8 mouse cellular contexts compared by ENCODE assay signal in genomic region chr6:125098513-125098912, GRCm38 (mm10). TPM values are rescaled to one million over a fixed set of nuclear protein-coding genes. Genes with fewer than 3 reads are reported as not detected.
DNase-seq lines count a peak whose midpoint lies in the region; ATAC-seq lines count a peak whose summit lies in the region.

No protein-coding gene starts in this region.

- no peak for DNase-seq in kidney, adult 18-20 months
- peak; percentile 45 for DNase-seq in cerebellum, adult 8-10 months
- no peak for DNase-seq in hindbrain, embryonic 10.5 days (ENCODE audit: low spot score)
- DNase-seq in layer of hippocampus, postnatal 25 days (ENCODE audit: extremely low spot score in 1 of 2, low spot score in 1 of 2), result no peak
- DNase-seq in gastrocnemius, adult 18-20 months (ENCODE audit: low spot score), result no peak
- DNase-seq in kidney, postnatal 4 days, result no peak

- H3K9ac ChIP-seq in kidney, embryonic 15.5 days, result peak overlapping the region; percentile 85; the same call in 1 of the 2 replicates
- peak overlapping the region; percentile 96 for H3K9ac ChIP-seq in midbrain, embryonic 13.5 days (replicated peaks)

- H3K4me3 ChIP-seq in kidney, embryonic 15.5 days (replicated peaks), result peak overlapping the region; percentile 97
- H3K4me3 ChIP-seq in hindbrain, embryonic 10.5 days, result peak overlapping the region; percentile 100
- H3K4me3 ChIP-seq in midbrain, embryonic 13.5 days (replicated peaks), result peak overlapping the region; percentile 98

- peaks cover 56% of the 10 kb centered on the region for H3K36me3 ChIP-seq in kidney, embryonic 15.5 days
- H3K36me3 ChIP-seq in hindbrain, embryonic 10.5 days, result peaks cover 63% of the 10 kb centered on the region
- peaks cover 51% of the 10 kb centered on the region for H3K36me3 ChIP-seq in midbrain, embryonic 13.5 days

- 0 out of 2 replicates have a peak overlapping the region, but pooled peaks have one; percentile 70 for H3K27ac ChIP-seq in kidney, embryonic 15.5 days
- H3K27ac ChIP-seq in hindbrain, embryonic 10.5 days, result peak overlapping the region; percentile 98
- H3K27ac ChIP-seq in midbrain, embryonic 13.5 days, result peak overlapping the region; percentile 25; the same call in 1 of the 2 replicates

- no peaks in the 10 kb centered on the region for H3K9me3 ChIP-seq in kidney, embryonic 15.5 days (replicated peaks)
- no peaks in the 10 kb centered on the region for H3K9me3 ChIP-seq in hindbrain, embryonic 10.5 days
- H3K9me3 ChIP-seq in midbrain, embryonic 13.5 days, result no peaks in the 10 kb centered on the region

- no peaks in the 10 kb centered on the region for H3K27me3 ChIP-seq in kidney, embryonic 15.5 days
- no peaks in the 10 kb centered on the region for H3K27me3 ChIP-seq in hindbrain, embryonic 10.5 days (ENCODE audit: insufficient read depth, poor library complexity, severe bottlenecking)
- no peaks in the 10 kb centered on the region for H3K27me3 ChIP-seq in midbrain, embryonic 13.5 days

- no peak for ATAC-seq in kidney, embryonic 15.5 days (replicated peaks; ENCODE audit: low FRiP score)
- ATAC-seq in midbrain, embryonic 13.5 days, result no peak

- H3K4me1 ChIP-seq in kidney, embryonic 15.5 days, result peaks cover 54% of the 10 kb centered on the region
- H3K4me1 ChIP-seq in hindbrain, embryonic 10.5 days (replicated peaks), result peaks cover 63% of the 10 kb centered on the region
- peaks cover 40% of the 10 kb centered on the region for H3K4me1 ChIP-seq in midbrain, embryonic 13.5 days (replicated peaks)

- WGBS in kidney, embryonic 15.5 days, result 40% methylated on average over 3 of the region's 3 CpGs
- WGBS in hindbrain, embryonic 10.5 days, result 62% methylated on average over 3 of the region's 3 CpGs
- 52% methylated on average over 3 of the region's 3 CpGs for WGBS in midbrain, embryonic 13.5 days

- H3K4me2 ChIP-seq in kidney, embryonic 15.5 days, result peak overlapping the region; percentile 87
- peak overlapping the region; percentile 94 for H3K4me2 ChIP-seq in midbrain, embryonic 13.5 days (replicated peaks)

RNA-seq across cellular contexts. Expression of gene Chd4, which starts 2.7 kb away (rescaled TPM):
- polyA plus RNA-seq in kidney, embryonic 15.5 days (2015; fragmentation: Nextera tagmentation; extraction: Ambion mirVana), result 99.2 and 100 TPM in 2 replicates
- 95.7 and 97.6 TPM in 2 replicates for polyA plus RNA-seq in hindbrain, embryonic 10.5 days (2016; fragmentation: Nextera tagmentation; extraction: Ambion mirVana)
- polyA plus RNA-seq in midbrain, embryonic 13.5 days (2015; fragmentation: Nextera tagmentation; extraction: Ambion mirVana), result 133 and 138 TPM in 2 replicates
- total RNA-seq in layer of hippocampus, postnatal 25 days (2021), result 100 to 1,000 TPM; 153 to 194 TPM
- 10 to 100 TPM; 64.1 to 70.6 TPM for total RNA-seq in gastrocnemius, adult 18-20 months (2021)

RNA-seq across cellular contexts. Expression of gene Lpar5, which starts 30.8 kb away (rescaled TPM):
- polyA plus RNA-seq in kidney, embryonic 15.5 days (2015; fragmentation: Nextera tagmentation; extraction: Ambion mirVana), result 0.33 and 0.55 TPM in 2 replicates
- polyA plus RNA-seq in hindbrain, embryonic 10.5 days (2016; fragmentation: Nextera tagmentation; extraction: Ambion mirVana), result 0.10 TPM in 1 of 2 replicates, not detected in the other
- polyA plus RNA-seq in midbrain, embryonic 13.5 days (2015; fragmentation: Nextera tagmentation; extraction: Ambion mirVana), result 0.34 and 0.37 TPM in 2 replicates
- under 1 TPM; 0.35 to 0.96 TPM for total RNA-seq in layer of hippocampus, postnatal 25 days (2021)
- total RNA-seq in gastrocnemius, adult 18-20 months (2021), result not detected

RNA-seq across cellular contexts. Expression of gene Nop2, which starts 33.2 kb away (rescaled TPM):
- polyA plus RNA-seq in kidney, embryonic 15.5 days (2015; fragmentation: Nextera tagmentation; extraction: Ambion mirVana), result 65.0 and 69.0 TPM in 2 replicates
- polyA plus RNA-seq in hindbrain, embryonic 10.5 days (2016; fragmentation: Nextera tagmentation; extraction: Ambion mirVana), result 67.6 and 83.8 TPM in 2 replicates
- polyA plus RNA-seq in midbrain, embryonic 13.5 days (2015; fragmentation: Nextera tagmentation; extraction: Ambion mirVana), result 43.2 and 45.9 TPM in 2 replicates
- total RNA-seq in layer of hippocampus, postnatal 25 days (2021), result 10 to 100 TPM; 29.5 TPM
- 10 to 100 TPM; 16.3 to 17.7 TPM for total RNA-seq in gastrocnemius, adult 18-20 months (2021)

RNA-seq across cellular contexts. Expression of gene Iffo1, which starts 46.5 kb away (rescaled TPM):
- 9.6 and 10.4 TPM in 2 replicates for polyA plus RNA-seq in kidney, embryonic 15.5 days (2015; fragmentation: Nextera tagmentation; extraction: Ambion mirVana)
- polyA plus RNA-seq in hindbrain, embryonic 10.5 days (2016; fragmentation: Nextera tagmentation; extraction: Ambion mirVana), result 12.5 and 18.3 TPM in 2 replicates
- polyA plus RNA-seq in midbrain, embryonic 13.5 days (2015; fragmentation: Nextera tagmentation; extraction: Ambion mirVana), result 14.9 and 19.3 TPM in 2 replicates
- 10 to 100 TPM; 63.4 to 77.7 TPM for total RNA-seq in layer of hippocampus, postnatal 25 days (2021)
- 1 to 10 TPM; 5.8 to 6.3 TPM for total RNA-seq in gastrocnemius, adult 18-20 months (2021)

RNA-seq across cellular contexts. Expression of gene Acrbp, which starts 49.0 kb away (rescaled TPM):
- polyA plus RNA-seq in kidney, embryonic 15.5 days (2015; fragmentation: Nextera tagmentation; extraction: Ambion mirVana), result 14.4 and 15.4 TPM in 2 replicates
- polyA plus RNA-seq in hindbrain, embryonic 10.5 days (2016; fragmentation: Nextera tagmentation; extraction: Ambion mirVana), result 13.1 and 15.5 TPM in 2 replicates
- polyA plus RNA-seq in midbrain, embryonic 13.5 days (2015; fragmentation: Nextera tagmentation; extraction: Ambion mirVana), result 15.8 and 19.7 TPM in 2 replicates
- 10 to 100 TPM in 1 of 2 experiments, 1 to 10 TPM in 1; 8.2 to 12.4 TPM for total RNA-seq in layer of hippocampus, postnatal 25 days (2021)
- 1 to 10 TPM; 2.0 to 2.4 TPM for total RNA-seq in gastrocnemius, adult 18-20 months (2021)

Comparison
In these comparisons a context has a peak if more than half of its experiments do, and no peak if none do; other contexts are left out.
1. H3K27ac ChIP-seq: peak in every context shown above with its lines; median percentile 98 in hindbrain, embryonic 10.5 days; 70 in kidney, embryonic 15.5 days; 25 in midbrain, embryonic 13.5 days.